Mouse (Mus musculus) forebrain, embryonic 10.5 days (tissue): ENCODE results near the gene Hist1h2bj. TPM values are rescaled to one million over a fixed set of nuclear protein-coding genes. Genes with fewer than 3 reads are reported as not detected.

Experiments
- DNase-seq: peaks from one replicate; pipeline ENCODE4 v3.0.0-alpha.2; 2017; ENCODE audit warnings: low spot score; ENCODE audit errors: extremely low spot score
- H3K27ac ChIP-seq: fragments of 300-500 bp; sonication (generic); 2 replicates; pipeline ENCODE4 v1.5.1; 2016; ENCODE audit warnings: mild to moderate bottlenecking
- H3K27me3 ChIP-seq: fragments of 300-500 bp; sonication (generic); 2 replicates; pipeline ENCODE4 v1.6.1; 2016; ENCODE audit warnings: mild to moderate bottlenecking; ENCODE audit not compliant: poor library complexity, severe bottlenecking
- H3K36me3 ChIP-seq: fragments of 300-500 bp; sonication (generic); replicated peaks from 2 replicates; pipeline ENCODE4 v1.6.1; 2016; ENCODE audit warnings: mild to moderate bottlenecking, moderate library complexity
- H3K4me1 ChIP-seq: fragments of 300-500 bp; sonication (generic); 2 replicates; pipeline ENCODE4 v1.6.1; 2016
- H3K4me3 ChIP-seq: fragments of 300-500 bp; sonication (generic); 2 replicates; pipeline ENCODE4 v1.5.1; 2016; ENCODE audit warnings: mild to moderate bottlenecking, moderate library complexity
- H3K9me3 ChIP-seq: fragments of 300-500 bp; sonication (generic); 2 replicates; pipeline ENCODE4 v1.6.1; 2016; ENCODE audit warnings: mild to moderate bottlenecking, moderate library complexity
- WGBS: fragments of 180-500 bp; shearing (Covaris S2); methylation state at CpG from one replicate; pipeline ENCODE4 v1.1.7; 2016; 5-methylcytosine and 5-hydroxymethylcytosine counted together
- polyA plus RNA-seq: library from polyadenylated mRNA; unstranded; fragments of >200 nt; fragmentation: Nextera tagmentation; extraction: Ambion mirVana; gene quantifications from 2 replicates; pipeline ENCODE4 v1.2.1, GENCODE M21; 2016

Gene Hist1h2bj
- polyA plus RNA-seq, 1 experiment from 2014 or later, result 14.9 TPM

GRCm38 (mm10) chr13:22005605-22006333 lies 37.2 kb upstream of the Hist1h2bj start:
- DNase-seq, result peak; percentile 42
- H3K27ac ChIP-seq, result no peak overlapping the region
- peaks cover 100% of the 10 kb centered on the region for H3K27me3 ChIP-seq
- H3K4me3 ChIP-seq, result peak overlapping the region; percentile 66
- WGBS, result under 1% methylated on average over 45 of the region's 45 CpGs
- H3K9me3 ChIP-seq, result no peaks in the 10 kb centered on the region
- no peaks in the 10 kb centered on the region for H3K36me3 ChIP-seq
- peaks cover 21% of the 10 kb centered on the region for H3K4me1 ChIP-seq

- peak; percentile 72 for DNase-seq
- Histone ChIP-seq H3K9me3 (no peaks in the 10 kb centered on the region), H3K27me3 (peaks cover 100% of the 10 kb centered on the region), H3K27ac (no peak overlapping the region), H3K36me3 (no peaks in the 10 kb centered on the region), H3K4me1 (peaks cover 21% of the 10 kb centered on the region), H3K4me3 (peak overlapping the region; percentile 66)
- under 1% methylated on average over 38 of the region's 38 CpGs for WGBS
These were observed 36.5 kb upstream of the Hist1h2bj start for GRCm38 (mm10) chr13:22006334-22007120.

GRCm38 (mm10) chr13:22007121-22007510 lies 35.9 kb upstream of the Hist1h2bj start:
- 2% methylated on average over 18 of the region's 18 CpGs for WGBS

GRCm38 (mm10) chr13:22007872-22008271 lies 35.1 kb upstream of the Hist1h2bj start:
- H3K27ac ChIP-seq, result no peak overlapping the region
- peaks cover 21% of the 10 kb centered on the region for H3K4me1 ChIP-seq
- H3K4me3 ChIP-seq, result no peak overlapping the region
- H3K27me3 ChIP-seq, result peaks cover 100% of the 10 kb centered on the region
- WGBS, result 54% methylated on average over 7 of the region's 7 CpGs
- DNase-seq, result no peak
- H3K9me3 ChIP-seq, result no peaks in the 10 kb centered on the region
- H3K36me3 ChIP-seq, result no peaks in the 10 kb centered on the region

More at GRCm38 (mm10) chr13:22007121-22007510, 35.9 kb upstream of the Hist1h2bj start:
- no peaks in the 10 kb centered on the region for H3K36me3 ChIP-seq
- H3K27me3 ChIP-seq, result peaks cover 100% of the 10 kb centered on the region
- peak overlapping the region; percentile 66 for H3K4me3 ChIP-seq
- peaks cover 21% of the 10 kb centered on the region for H3K4me1 ChIP-seq
- H3K9me3 ChIP-seq, result no peaks in the 10 kb centered on the region
- DNase-seq, result no peak
- H3K27ac ChIP-seq, result no peak overlapping the region

GRCm38 (mm10) chr13:22008707-22009106 lies 34.3 kb upstream of the Hist1h2bj start:
- H3K27me3 ChIP-seq, result peaks cover 100% of the 10 kb centered on the region
- H3K9me3 ChIP-seq, result no peaks in the 10 kb centered on the region
- WGBS, result 76% methylated on average over 3 of the region's 3 CpGs
- no peaks in the 10 kb centered on the region for H3K36me3 ChIP-seq
- peaks cover 22% of the 10 kb centered on the region for H3K4me1 ChIP-seq
- H3K27ac ChIP-seq, result no peak overlapping the region
- no peak overlapping the region for H3K4me3 ChIP-seq
- no peak for DNase-seq

GRCm38 (mm10) chr13:22009642-22010041 lies 33.4 kb upstream of the Hist1h2bj start, which contains the start of gene Prss16:
TSS of gene Prss16 (minus strand) at chr13:22009742.
- H3K4me3 ChIP-seq, result no peak within 1 kb of the TSS
- peaks cover 31% of the 10 kb centered on the region for H3K4me1 ChIP-seq
- no peaks in the 10 kb centered on the region for H3K9me3 ChIP-seq
- no peak for DNase-seq
- WGBS, result 42% methylated on average over 7 of the region's 7 CpGs
- H3K27me3 ChIP-seq, result peaks cover 100% of the 10 kb centered on the region
- no peak within 1 kb of the TSS for H3K27ac ChIP-seq
- H3K36me3 ChIP-seq, result no peaks in the 10 kb centered on the region

- peak; percentile 41 for DNase-seq
- WGBS, result 19% methylated on average over 13 of the region's 13 CpGs
- H3K36me3 ChIP-seq, result no peaks in the 10 kb centered on the region
- peaks cover 12% of the 10 kb centered on the region for H3K4me1 ChIP-seq
- H3K4me3 ChIP-seq, result peak overlapping the region; percentile 36
- H3K9me3 ChIP-seq, result peaks cover 4% of the 10 kb centered on the region; the same call in 1 of the 2 replicates
- H3K27me3 ChIP-seq, result peaks cover 85% of the 10 kb centered on the region
- H3K27ac ChIP-seq, result no peak overlapping the region
These were observed 29.3 kb upstream of the Hist1h2bj start for GRCm38 (mm10) chr13:22013716-22014115.

GRCm38 (mm10) chr13:22014411-22014845 lies 28.6 kb upstream of the Hist1h2bj start:
- Histone ChIP-seq H3K4me3 (peak overlapping the region; percentile 36), H3K27ac (no peak overlapping the region), H3K4me1 (peaks cover 12% of the 10 kb centered on the region), H3K36me3 (no peaks in the 10 kb centered on the region), H3K9me3 (peaks cover 4% of the 10 kb centered on the region; the same call in 1 of the 2 replicates), H3K27me3 (peaks cover 85% of the 10 kb centered on the region)
- 16% methylated on average over 17 of the region's 17 CpGs for WGBS
- DNase-seq, result peak; percentile 38

GRCm38 (mm10) chr13:22015479-22016450 lies 27.2 kb upstream of the Hist1h2bj start:
- Histone ChIP-seq H3K9me3 (peaks cover 4% of the 10 kb centered on the region; the same call in 1 of the 2 replicates), H3K27me3 (peaks cover 80% of the 10 kb centered on the region), H3K4me1 (peaks cover 19% of the 10 kb centered on the region), H3K4me3 (peak overlapping the region; percentile 36), H3K36me3 (no peaks in the 10 kb centered on the region), H3K27ac (no peak overlapping the region)
- DNase-seq, result peak; percentile 87
- 14% methylated on average over 27 of the region's 27 CpGs for WGBS

- peak; percentile 47 for DNase-seq
- under 1% methylated on average over 44 of the region's 44 CpGs for WGBS
- peaks cover 7% of the 10 kb centered on the region; the same call in 1 of the 2 replicates for H3K4me1 ChIP-seq
These were observed 22.8 kb upstream of the Hist1h2bj start for GRCm38 (mm10) chr13:22019934-22020835.

GRCm38 (mm10) chr13:22020901-22021339 lies 22.1 kb upstream of the Hist1h2bj start:
- Histone ChIP-seq H3K9me3 (no peaks in the 10 kb centered on the region), H3K4me1 (peaks cover 12% of the 10 kb centered on the region), H3K27ac (no peak overlapping the region), H3K4me3 (peak overlapping the region; percentile 68), H3K36me3 (no peaks in the 10 kb centered on the region), H3K27me3 (peaks cover 32% of the 10 kb centered on the region)
- peak; percentile 67 for DNase-seq
- WGBS, result under 1% methylated on average over 8 of the region's 8 CpGs

More at GRCm38 (mm10) chr13:22019934-22020835, 22.8 kb upstream of the Hist1h2bj start:
- H3K9me3 ChIP-seq, result peaks cover 3% of the 10 kb centered on the region; the same call in 1 of the 2 replicates
- H3K4me3 ChIP-seq, result peak overlapping the region; percentile 68
- H3K36me3 ChIP-seq, result no peaks in the 10 kb centered on the region
- H3K27me3 ChIP-seq, result peaks cover 36% of the 10 kb centered on the region
- no peak overlapping the region for H3K27ac ChIP-seq
